Mouse (Mus musculus) heart, postnatal 10 days (tissue): ENCODE measurements around the gene Nol11. TPM values are rescaled to one million over a fixed set of nuclear protein-coding genes. Genes with fewer than 3 reads are reported as not detected.

Source experiments
- DNase-seq, 2 experiments: peaks; one replicate each; pipeline ENCODE4 v3.0.0; 2021
- intact Hi-C: fragments of 180-260 bp; cut with DNase I; formaldehyde crosslinking; loops from one replicate; pipeline ENCODE4 v1.15.1; 2025
- total RNA-seq, 2 experiments: library from RNA; stranded (reverse); gene quantifications; 2 replicates each; pipeline ENCODE4 v1.2.3; 2021

Gene Nol11
- total RNA-seq, 2 experiments from 2014 or later: 21.7 to 24.9 TPM

DNA sequence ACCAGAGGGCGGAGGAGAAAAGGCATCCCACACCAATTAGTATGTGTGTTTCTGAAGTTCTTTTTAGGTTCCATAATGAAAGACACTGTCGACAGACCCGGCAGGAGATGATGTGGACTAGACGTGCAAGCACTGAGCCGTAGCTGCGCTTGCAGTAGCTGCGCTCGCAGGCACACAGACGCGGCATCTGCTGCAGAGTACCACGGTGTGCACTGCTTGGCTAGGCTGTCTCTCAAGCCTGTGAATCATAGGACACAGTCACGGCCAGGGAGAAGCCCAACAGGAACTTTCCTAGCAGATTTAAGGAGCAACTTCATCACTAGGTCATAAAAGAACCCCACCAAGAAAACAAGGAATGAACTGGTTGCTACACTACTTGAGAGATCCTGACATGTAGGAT is 71.4 kb downstream of the Nol11 start:
- intact Hi-C loops: no loop called here
- DNase-seq: no peak

Other genes with a start within 250 kb of the Nol11 start
- 100 to 1,000 TPM; 104 to 112 TPM for gene Kpna2, start 189.8 kb downstream of the Nol11 start, total RNA-seq
- gene 1810010H24Rik, start 163.7 kb downstream of the Nol11 start, total RNA-seq: 1 to 10 TPM; 3.2 to 3.8 TPM
- gene Bptf, start 57.3 kb downstream of the Nol11 start, total RNA-seq: 10 to 100 TPM; 35.5 to 40.9 TPM